Comparison of ENCODE assay signal across 9 mouse cellular contexts in genomic region chr7:121064309-121064708, GRCm38 (mm10). TPM values are rescaled to one million over a fixed set of nuclear protein-coding genes. Genes with fewer than 3 reads are reported as not detected.
DNase-seq lines count a peak whose midpoint lies in the region; ATAC-seq and TF ChIP-seq lines count a peak whose summit lies in the region.
"Had no signal": no experiment of that assay in that cellular context is flagged by ENCODE, and none has a peak within 500 bp of the region (broad histone marks: within the 10 kb centered on the region; RNA-seq: fewer than 3 reads in every experiment).

No protein-coding gene starts in this region.

- DNase-seq in forebrain, postnatal 0 days, result peak; percentile 58
- peak; percentile 56 for DNase-seq in thymus, postnatal 0 days (ENCODE audit: low spot score)
- no peak for DNase-seq in cerebellum, adult 18-20 months
- no peak for DNase-seq in layer of hippocampus, adult 11-12 months (ENCODE audit: low spot score)

- no peaks in the 10 kb centered on the region for H3K27me3 ChIP-seq in forebrain, postnatal 0 days (ENCODE audit: insufficient read depth, low read length)
- no peaks in the 10 kb centered on the region for H3K27me3 ChIP-seq in forebrain, embryonic 16.5 days (replicated peaks; ENCODE audit: control insufficient read depth, insufficient read depth, low read length)
- no peaks in the 10 kb centered on the region for H3K27me3 ChIP-seq in midbrain, embryonic 15.5 days (replicated peaks)
- H3K27me3 ChIP-seq in midbrain, embryonic 13.5 days, result no peaks in the 10 kb centered on the region
- no peaks in the 10 kb centered on the region for H3K27me3 ChIP-seq in intestine, postnatal 0 days (replicated peaks; ENCODE audit: control insufficient read depth, insufficient read depth, low read length)
- H3K27me3 ChIP-seq: neural tube, embryonic 12.5 days had no signal

- H3K36me3 ChIP-seq in forebrain, postnatal 0 days (ENCODE audit: insufficient read depth), result peaks cover 11% of the 10 kb centered on the region
- H3K36me3 ChIP-seq in forebrain, embryonic 16.5 days (ENCODE audit: control insufficient read depth, insufficient read depth), result 0 out of 2 replicates have a peak, but pooled peaks cover under 1% of the 10 kb centered on the region
- H3K36me3 ChIP-seq in midbrain, embryonic 15.5 days (replicated peaks), result peaks cover 2% of the 10 kb centered on the region; the same call in 1 of the 2 replicates
- peaks cover 16% of the 10 kb centered on the region; the same call in 1 of the 2 replicates for H3K36me3 ChIP-seq in midbrain, embryonic 13.5 days
- peaks cover 13% of the 10 kb centered on the region for H3K36me3 ChIP-seq in intestine, postnatal 0 days (ENCODE audit: control insufficient read depth, insufficient read depth)

- WGBS in forebrain, postnatal 0 days, result 51% methylated on average over 4 of the region's 4 CpGs
- 63% methylated on average over 4 of the region's 4 CpGs for WGBS in forebrain, embryonic 16.5 days
- 60% methylated on average over 4 of the region's 4 CpGs for WGBS in midbrain, embryonic 15.5 days
- whole genome bisulfite sequencing in midbrain, embryonic 13.5 days, result 71% methylated on average over 4 of the region's 4 CpGs
- WGBS in intestine, postnatal 0 days, result 42% methylated on average over 4 of the region's 4 CpGs

- H3K9me3 ChIP-seq in forebrain, postnatal 0 days (ENCODE audit: low read length), result no peaks in the 10 kb centered on the region
- no peaks in the 10 kb centered on the region for H3K9me3 ChIP-seq in forebrain, embryonic 16.5 days (ENCODE audit: control insufficient read depth, low read length)
- H3K9me3 ChIP-seq in midbrain, embryonic 15.5 days, result no peaks in the 10 kb centered on the region
- no peaks in the 10 kb centered on the region for H3K9me3 ChIP-seq in midbrain, embryonic 13.5 days
- H3K9me3 ChIP-seq in intestine, postnatal 0 days (ENCODE audit: control insufficient read depth), result no peaks in the 10 kb centered on the region
- H3K9me3 ChIP-seq: neural tube, embryonic 12.5 days had no signal

- no peaks in the 10 kb centered on the region for H3K4me1 ChIP-seq in forebrain, postnatal 0 days (ENCODE audit: insufficient read depth)
- H3K4me1 ChIP-seq in forebrain, embryonic 16.5 days (replicated peaks; ENCODE audit: control insufficient read depth, insufficient read depth, low read length), result peaks cover 4% of the 10 kb centered on the region
- H3K4me1 ChIP-seq in midbrain, embryonic 15.5 days, result no peaks in the 10 kb centered on the region
- no peaks in the 10 kb centered on the region for H3K4me1 ChIP-seq in midbrain, embryonic 13.5 days (replicated peaks)
- H3K4me1 ChIP-seq in intestine, postnatal 0 days (replicated peaks; ENCODE audit: control insufficient read depth, insufficient read depth, low read length), result no peaks in the 10 kb centered on the region
- H3K4me1 ChIP-seq: neural tube, embryonic 12.5 days had no signal

- H3K4me3 ChIP-seq in forebrain, postnatal 0 days (ENCODE audit: low read depth, low read length), result no peak overlapping the region
- H3K4me3 ChIP-seq in forebrain, embryonic 16.5 days (replicated peaks; ENCODE audit: low read length), result no peak overlapping the region
- H3K4me3 ChIP-seq in midbrain, embryonic 15.5 days, result no peak overlapping the region
- H3K4me3 ChIP-seq in midbrain, embryonic 13.5 days (replicated peaks), result no peak overlapping the region
- H3K4me3 ChIP-seq in intestine, postnatal 0 days (ENCODE audit: low read depth, low read length), result no peak overlapping the region
- H3K4me3 ChIP-seq: neural tube, embryonic 12.5 days had no signal

- ATAC-seq in forebrain, postnatal 0 days, result peak; percentile 65
- ATAC-seq in forebrain, embryonic 16.5 days, result no peak
- peak; percentile 58; the same call in 1 of the 2 replicates for ATAC-seq in midbrain, embryonic 15.5 days (replicated peaks)
- no peak for ATAC-seq in midbrain, embryonic 13.5 days
- peak; percentile 31; the same call in 1 of the 2 replicates for ATAC-seq in intestine, postnatal 0 days

- H3K27ac ChIP-seq in forebrain, postnatal 0 days (ENCODE audit: low read depth, low read length), result no peak overlapping the region
- no peak overlapping the region for H3K27ac ChIP-seq in forebrain, embryonic 16.5 days (ENCODE audit: low read length)
- no peak overlapping the region for H3K27ac ChIP-seq in midbrain, embryonic 15.5 days
- H3K27ac ChIP-seq in midbrain, embryonic 13.5 days, result no peak overlapping the region
- H3K27ac ChIP-seq in intestine, postnatal 0 days (ENCODE audit: low read depth, low read length), result no peak overlapping the region
- H3K27ac ChIP-seq: neural tube, embryonic 12.5 days had no signal

- no peak overlapping the region for H3K4me2 ChIP-seq in forebrain, postnatal 0 days (ENCODE audit: low read depth)
- no peak overlapping the region for H3K4me2 ChIP-seq in forebrain, embryonic 16.5 days (ENCODE audit: low read length)
- H3K4me2 ChIP-seq in midbrain, embryonic 15.5 days, result no peak overlapping the region
- no peak overlapping the region for H3K4me2 ChIP-seq in midbrain, embryonic 13.5 days (replicated peaks)
- H3K4me2 ChIP-seq in intestine, postnatal 0 days (replicated peaks; ENCODE audit: low read depth), result no peak overlapping the region
- H3K4me2 ChIP-seq: neural tube, embryonic 12.5 days had no signal

- H3K9ac ChIP-seq in forebrain, postnatal 0 days, result no peak overlapping the region
- H3K9ac ChIP-seq in forebrain, embryonic 16.5 days (replicated peaks; ENCODE audit: low read depth, low read length), result no peak overlapping the region
- no peak overlapping the region for H3K9ac ChIP-seq in midbrain, embryonic 15.5 days
- no peak overlapping the region for H3K9ac ChIP-seq in midbrain, embryonic 13.5 days (replicated peaks)
- no peak overlapping the region for H3K9ac ChIP-seq in intestine, postnatal 0 days (ENCODE audit: low read depth, low read length)
- H3K9ac ChIP-seq: neural tube, embryonic 12.5 days had no signal

- peak; percentile 68 for TF ChIP-seq CTCF in forebrain, postnatal 0 days (IDR thresholded peaks at IDR 0.05; ENCODE audit: low read depth)
- peak; percentile 78 for TF ChIP-seq CTCF in intestine, postnatal 0 days (IDR thresholded peaks at IDR 0.05; ENCODE audit: low read depth)

RNA-seq across cellular contexts. Expression of gene Igsf6, which starts 10.1 kb away (rescaled TPM):
- total RNA-seq in forebrain, postnatal 0 days (2014; rRNA removed), result 0.77 and 1.00 TPM in 2 replicates
- polyA plus RNA-seq in forebrain, postnatal 0 days (2015; fragmentation: Nextera tagmentation; extraction: Ambion mirVana), result 0.43 and 0.74 TPM in 2 replicates
- 0.77 and 1.0 TPM in 2 replicates for polyA plus RNA-seq in forebrain, embryonic 16.5 days (2015; fragmentation: Nextera tagmentation; extraction: Ambion mirVana)
- 1.1 and 1.3 TPM in 2 replicates for polyA plus RNA-seq in midbrain, embryonic 15.5 days (2015; fragmentation: Nextera tagmentation; extraction: Ambion mirVana)
- 0.87 and 0.92 TPM in 2 replicates for polyA plus RNA-seq in midbrain, embryonic 13.5 days (2015; fragmentation: Nextera tagmentation; extraction: Ambion mirVana)
- polyA plus RNA-seq in intestine, postnatal 0 days (2015; fragmentation: Nextera tagmentation; extraction: Ambion mirVana), result 1.3 and 1.8 TPM in 2 replicates
- 2.5 and 2.9 TPM in 2 replicates for polyA plus RNA-seq in thymus, postnatal 0 days (2015; fragmentation: Nextera tagmentation; extraction: Ambion mirVana)

RNA-seq across cellular contexts. Expression of gene Otoa, which starts 17.1 kb away (rescaled TPM):
- 0.31 and 0.48 TPM in 2 replicates for total RNA-seq in forebrain, postnatal 0 days (2014; rRNA removed)
- polyA plus RNA-seq in forebrain, postnatal 0 days (2015; fragmentation: Nextera tagmentation; extraction: Ambion mirVana), result 0.16 and 0.33 TPM in 2 replicates
- polyA plus RNA-seq in forebrain, embryonic 16.5 days (2015; fragmentation: Nextera tagmentation; extraction: Ambion mirVana), result not detected in 2 replicates
- polyA plus RNA-seq in midbrain, embryonic 15.5 days (2015; fragmentation: Nextera tagmentation; extraction: Ambion mirVana), result 0.09 and 0.35 TPM in 2 replicates
- 0.13 and 0.19 TPM in 2 replicates for polyA plus RNA-seq in midbrain, embryonic 13.5 days (2015; fragmentation: Nextera tagmentation; extraction: Ambion mirVana)
- polyA plus RNA-seq in intestine, postnatal 0 days (2015; fragmentation: Nextera tagmentation; extraction: Ambion mirVana), result 0.10 and 0.17 TPM in 2 replicates
- polyA plus RNA-seq in thymus, postnatal 0 days (2015; fragmentation: Nextera tagmentation; extraction: Ambion mirVana), result 0.18 and 0.48 TPM in 2 replicates

RNA-seq across cellular contexts. Expression of gene Mettl9, which starts 30.1 kb away (rescaled TPM):
- total RNA-seq in forebrain, postnatal 0 days (2014; rRNA removed), result 118 and 147 TPM in 2 replicates
- polyA plus RNA-seq in forebrain, postnatal 0 days (2015; fragmentation: Nextera tagmentation; extraction: Ambion mirVana), result 154 and 159 TPM in 2 replicates
- polyA plus RNA-seq in forebrain, embryonic 16.5 days (2015; fragmentation: Nextera tagmentation; extraction: Ambion mirVana), result 207 and 229 TPM in 2 replicates
- polyA plus RNA-seq in midbrain, embryonic 15.5 days (2015; fragmentation: Nextera tagmentation; extraction: Ambion mirVana), result 184 and 186 TPM in 2 replicates
- polyA plus RNA-seq in midbrain, embryonic 13.5 days (2015; fragmentation: Nextera tagmentation; extraction: Ambion mirVana), result 210 and 214 TPM in 2 replicates
- polyA plus RNA-seq in intestine, postnatal 0 days (2015; fragmentation: Nextera tagmentation; extraction: Ambion mirVana), result 85.4 and 89.4 TPM in 2 replicates
- 86.3 and 93.3 TPM in 2 replicates for polyA plus RNA-seq in thymus, postnatal 0 days (2015; fragmentation: Nextera tagmentation; extraction: Ambion mirVana)

Comparison
In these comparisons a context has a peak if more than half of its experiments do, and no peak if none do; other contexts are left out.
1. ATAC-seq: peak in forebrain, postnatal 0 days (single experiment), midbrain, embryonic 15.5 days (single experiment) and intestine, postnatal 0 days (single experiment); none in forebrain, embryonic 16.5 days (single experiment) and midbrain, embryonic 13.5 days (single experiment).
2. DNase-seq: peak in forebrain, postnatal 0 days (single experiment) and thymus, postnatal 0 days (single experiment); none in cerebellum, adult 18-20 months (0 of 2) and layer of hippocampus, adult 11-12 months (single experiment).